Mouse (Mus musculus): Measurements from ENCODE around the gene Svop. TPM values are rescaled to one million over a fixed set of nuclear protein-coding genes. Genes with fewer than 3 reads are reported as not detected.

Gene Svop
- polyA plus RNA-seq, 1 experiment from 2014 or later = 21.2 TPM

Other genes with a start within 250 kb of the Svop start
- gene Coro1c, start 182.8 kb downstream of the Svop start, polyA plus RNA-seq (2014; fragmentation: Nextera tagmentation; extraction: Ambion mirVana) = 201 and 205 TPM in 2 replicates
- 18.8 and 20.8 TPM in 2 replicates for gene Ssh1, start 97.7 kb downstream of the Svop start, polyA plus RNA-seq (2014; fragmentation: Nextera tagmentation; extraction: Ambion mirVana)
- gene Dao, start 87.9 kb downstream of the Svop start, polyA plus RNA-seq (2014; fragmentation: Nextera tagmentation; extraction: Ambion mirVana) = not detected in 2 replicates
- gene Usp30, start 26.1 kb downstream of the Svop start, polyA plus RNA-seq (2014; fragmentation: Nextera tagmentation; extraction: Ambion mirVana) = 9.8 and 11.0 TPM in 2 replicates
- gene Alkbh2, start 36.6 kb upstream of the Svop start, polyA plus RNA-seq (2014; fragmentation: Nextera tagmentation; extraction: Ambion mirVana) = 13.8 and 14.0 TPM in 2 replicates
- 30.0 and 35.1 TPM in 2 replicates for gene Ung, start 38.8 kb upstream of the Svop start, polyA plus RNA-seq (2014; fragmentation: Nextera tagmentation; extraction: Ambion mirVana)
- 1.6 and 1.7 TPM in 2 replicates for gene Acacb, start 55.0 kb upstream of the Svop start, polyA plus RNA-seq (2014; fragmentation: Nextera tagmentation; extraction: Ambion mirVana)
- 6.5 and 6.9 TPM in 2 replicates for gene Foxn4, start 182.2 kb upstream of the Svop start, polyA plus RNA-seq (2014; fragmentation: Nextera tagmentation; extraction: Ambion mirVana)
- 0.45 and 0.66 TPM in 2 replicates for gene Myo1h, start 197.6 kb upstream of the Svop start, polyA plus RNA-seq (2014; fragmentation: Nextera tagmentation; extraction: Ambion mirVana)